Mouse (Mus musculus): ENCODE data around the gene Rnf157. TPM values are rescaled to one million over a fixed set of nuclear protein-coding genes. Genes with fewer than 3 reads are reported as not detected.

Rnf157 gene
- 1.1 and 1.4 TPM in 2 replicates for polyA plus RNA-seq (2015; fragmentation: Nextera tagmentation; extraction: Ambion mirVana)

- H3K27me3 ChIP-seq = peaks cover 41% of the 10 kb centered on the region
- ATAC-seq (ENCODE audit: low read depth) (peak; percentile 86), DNase-seq (peak; percentile 61)
- peak within 1 kb of the TSS; percentile 72 for H3K4me3 ChIP-seq (replicated peaks)
- H3K4me2 ChIP-seq = peak within 1 kb of the TSS; percentile 99
- no peaks in the 10 kb centered on the region for H3K36me3 ChIP-seq
- no peak within 1 kb of the TSS for H3K27ac ChIP-seq
- H3K9ac ChIP-seq = peak within 1 kb of the TSS; percentile 79
- peaks cover 28% of the 10 kb centered on the region for H3K4me1 ChIP-seq (replicated peaks)
- WGBS (ENCODE audit: insufficient replicate concordance) = 2% methylated on average over 74 of the region's 82 CpGs
- H3K9me3 ChIP-seq (replicated peaks) = no peaks in the 10 kb centered on the region
These were observed at the start of gene Rnf157 for GRCm38 (mm10) chr11:116412904-116413630. Rnf157 (minus strand) TSS chr11:116413032.

- H3K27me3 ChIP-seq = no peaks in the 10 kb centered on the region
- H3K36me3 ChIP-seq = no peaks in the 10 kb centered on the region
- peaks cover 6% of the 10 kb centered on the region for H3K4me1 ChIP-seq (replicated peaks)
- no peak overlapping the region for H3K9ac ChIP-seq
- H3K27ac ChIP-seq = no peak overlapping the region
- no peak overlapping the region for H3K4me3 ChIP-seq (replicated peaks)
- H3K4me2 ChIP-seq = no peak overlapping the region
- DNase-seq (no peak), ATAC-seq (ENCODE audit: low read depth) (no peak)
- WGBS (ENCODE audit: insufficient replicate concordance) = 57% methylated on average over 4 of the region's 4 CpGs
- no peaks in the 10 kb centered on the region for H3K9me3 ChIP-seq (replicated peaks)
These were observed 47.0 kb upstream of the Rnf157 start for GRCm38 (mm10) chr11:116459786-116460185.

GRCm38 (mm10) chr11:116456234-116456633, 43.4 kb upstream of the Rnf157 start:
- Histone ChIP-seq H3K4me2 (no peak overlapping the region), H3K4me1 (replicated peaks) (peaks cover 4% of the 10 kb centered on the region; the same call in 1 of the 2 replicates), H3K36me3 (no peaks in the 10 kb centered on the region), H3K9ac (no peak overlapping the region), H3K4me3 (replicated peaks) (no peak overlapping the region), H3K27me3 (no peaks in the 10 kb centered on the region), H3K27ac (no peak overlapping the region), H3K9me3 (replicated peaks) (no peaks in the 10 kb centered on the region)
- WGBS (ENCODE audit: insufficient replicate concordance) = 72% methylated on average over 8 of the region's 8 CpGs
- DNase-seq = no peak
- ATAC-seq (ENCODE audit: low read depth) = no peak

- DNase-seq = no peak
- no peak overlapping the region for H3K4me3 ChIP-seq (replicated peaks)
- ATAC-seq (ENCODE audit: low read depth) = no peak
- H3K36me3 ChIP-seq = no peaks in the 10 kb centered on the region
- 76% methylated on average over 10 of the region's 10 CpGs for WGBS (ENCODE audit: insufficient replicate concordance)
- H3K9me3 ChIP-seq (replicated peaks) = peaks cover 6% of the 10 kb centered on the region; the same call in 1 of the 2 replicates
- H3K4me1 ChIP-seq (replicated peaks) = peaks cover 4% of the 10 kb centered on the region; the same call in 1 of the 2 replicates
- H3K27ac ChIP-seq = no peak overlapping the region
- no peak overlapping the region for H3K9ac ChIP-seq
- no peak overlapping the region for H3K4me2 ChIP-seq
- no peaks in the 10 kb centered on the region for H3K27me3 ChIP-seq
These were observed 41.1 kb upstream of the Rnf157 start for GRCm38 (mm10) chr11:116453889-116454288.

GRCm38 (mm10) chr11:116449341-116449740, 36.5 kb upstream of the Rnf157 start:
- Histone ChIP-seq H3K4me2 (no peak overlapping the region), H3K4me1 (replicated peaks) (peaks cover 9% of the 10 kb centered on the region), H3K9ac (no peak overlapping the region), H3K36me3 (no peaks in the 10 kb centered on the region), H3K27me3 (peaks cover 27% of the 10 kb centered on the region), H3K9me3 (replicated peaks) (peaks cover 6% of the 10 kb centered on the region; the same call in 1 of the 2 replicates), H3K4me3 (replicated peaks) (no peak overlapping the region), H3K27ac (no peak overlapping the region)
- DNase-seq (no peak), ATAC-seq (ENCODE audit: low read depth) (no peak)
- 84% methylated on average over 3 of the region's 3 CpGs for WGBS (ENCODE audit: insufficient replicate concordance)

- no peaks in the 10 kb centered on the region for H3K36me3 ChIP-seq
- WGBS (ENCODE audit: insufficient replicate concordance) = 52% methylated on average over 5 of the region's 5 CpGs
These were observed 35.0 kb upstream of the Rnf157 start for GRCm38 (mm10) chr11:116447822-116448221.

GRCm38 (mm10) chr11:116446308-116446887, 33.6 kb upstream of the Rnf157 start:
- WGBS (ENCODE audit: insufficient replicate concordance) = 16% methylated on average over 19 of the region's 19 CpGs
- H3K27me3 ChIP-seq = peaks cover 27% of the 10 kb centered on the region
- no peak overlapping the region for H3K9ac ChIP-seq
- H3K36me3 ChIP-seq = no peaks in the 10 kb centered on the region
- H3K9me3 ChIP-seq (replicated peaks) = peaks cover 6% of the 10 kb centered on the region; the same call in 1 of the 2 replicates
- DNase-seq = no peak
- H3K4me2 ChIP-seq = no peak overlapping the region
- peaks cover 9% of the 10 kb centered on the region for H3K4me1 ChIP-seq (replicated peaks)
- H3K27ac ChIP-seq = no peak overlapping the region
- H3K4me3 ChIP-seq (replicated peaks) = no peak overlapping the region
- ATAC-seq (ENCODE audit: low read depth) = peak; percentile 9; the same call in 1 of the 2 replicates

More at GRCm38 (mm10) chr11:116447822-116448221, 35.0 kb upstream of the Rnf157 start:
- Histone ChIP-seq H3K9me3 (replicated peaks) (peaks cover 6% of the 10 kb centered on the region; the same call in 1 of the 2 replicates), H3K27me3 (peaks cover 27% of the 10 kb centered on the region), H3K9ac (no peak overlapping the region), H3K4me2 (no peak overlapping the region), H3K27ac (no peak overlapping the region), H3K4me3 (replicated peaks) (no peak overlapping the region), H3K4me1 (replicated peaks) (peaks cover 9% of the 10 kb centered on the region)
- no peak for ATAC-seq (ENCODE audit: low read depth)
- DNase-seq = no peak

GRCm38 (mm10) chr11:116445596-116446307, 32.9 kb upstream of the Rnf157 start:
- H3K36me3 ChIP-seq = no peaks in the 10 kb centered on the region
- H3K9ac ChIP-seq = no peak overlapping the region
- H3K9me3 ChIP-seq (replicated peaks) = peaks cover 6% of the 10 kb centered on the region; the same call in 1 of the 2 replicates
- H3K4me2 ChIP-seq = no peak overlapping the region
- WGBS (ENCODE audit: insufficient replicate concordance) = 40% methylated on average over 16 of the region's 16 CpGs
- peaks cover 27% of the 10 kb centered on the region for H3K27me3 ChIP-seq
- no peak overlapping the region for H3K27ac ChIP-seq
- H3K4me3 ChIP-seq (replicated peaks) = no peak overlapping the region
- DNase-seq = peak; percentile 78
- peak; percentile 56 for ATAC-seq (ENCODE audit: low read depth)
- peaks cover 14% of the 10 kb centered on the region for H3K4me1 ChIP-seq (replicated peaks)

DNA sequence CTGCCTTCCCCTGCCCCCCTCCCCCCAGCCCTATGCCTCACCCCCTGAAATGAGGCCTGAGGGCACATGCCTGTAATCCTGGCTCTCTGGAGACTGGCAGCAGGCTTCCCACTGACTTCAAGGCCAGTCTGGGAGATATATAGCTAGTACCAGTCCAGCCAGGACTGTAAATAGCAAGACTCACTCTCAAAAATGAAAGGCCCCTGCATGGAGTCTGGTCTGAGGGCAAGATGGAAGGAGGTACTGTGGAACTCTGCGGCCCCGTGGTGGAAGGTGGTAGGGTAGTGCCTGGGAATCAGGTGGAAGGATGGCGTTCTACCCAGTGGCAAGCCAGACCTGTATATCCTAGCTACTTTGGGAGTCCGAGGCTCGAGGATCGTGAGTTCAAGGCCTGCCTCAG, 31.1 kb upstream of the Rnf157 start:
- Histone ChIP-seq H3K4me2 (no peak overlapping the region), H3K9me3 (replicated peaks) (no peaks in the 10 kb centered on the region), H3K4me3 (replicated peaks) (no peak overlapping the region), H3K36me3 (peaks cover 13% of the 10 kb centered on the region), H3K9ac (no peak overlapping the region), H3K27me3 (peaks cover 27% of the 10 kb centered on the region), H3K27ac (no peak overlapping the region), H3K4me1 (replicated peaks) (peaks cover 32% of the 10 kb centered on the region)
- DNase-seq = no peak
- 76% methylated on average over 6 of the region's 6 CpGs for WGBS (ENCODE audit: insufficient replicate concordance)
- no peak for ATAC-seq (ENCODE audit: low read depth)

GRCm38 (mm10) chr11:116443311-116443710, 30.5 kb upstream of the Rnf157 start:
- H3K36me3 ChIP-seq = peaks cover 15% of the 10 kb centered on the region
- no peak overlapping the region for H3K4me3 ChIP-seq (replicated peaks)
- H3K9me3 ChIP-seq (replicated peaks) = no peaks in the 10 kb centered on the region
- H3K9ac ChIP-seq = no peak overlapping the region
- no peak overlapping the region for H3K27ac ChIP-seq
- no peak for DNase-seq
- WGBS (ENCODE audit: insufficient replicate concordance) = 77% methylated on average over 6 of the region's 6 CpGs
- no peak for ATAC-seq (ENCODE audit: low read depth)
- no peak overlapping the region for H3K4me2 ChIP-seq
- H3K27me3 ChIP-seq = peaks cover 22% of the 10 kb centered on the region
- peaks cover 32% of the 10 kb centered on the region for H3K4me1 ChIP-seq (replicated peaks)

GRCm38 (mm10) chr11:116442867-116443177, 30.0 kb upstream of the Rnf157 start:
- Histone ChIP-seq H3K4me3 (replicated peaks) (no peak overlapping the region), H3K27ac (no peak overlapping the region), H3K27me3 (peaks cover 17% of the 10 kb centered on the region), H3K9me3 (replicated peaks) (no peaks in the 10 kb centered on the region), H3K4me2 (no peak overlapping the region), H3K36me3 (peaks cover 16% of the 10 kb centered on the region), H3K9ac (no peak overlapping the region), H3K4me1 (replicated peaks) (peaks cover 32% of the 10 kb centered on the region)
- 71% methylated on average over 6 of the region's 6 CpGs for WGBS (ENCODE audit: insufficient replicate concordance)
- DNase-seq (no peak), ATAC-seq (ENCODE audit: low read depth) (no peak)

Measured in liver, embryonic 13.5 days (tissue).